Mouse (Mus musculus) kidney, adult 18-20 months (tissue): ENCODE results near the gene Mpv17l.
A peak's percentile ranks its signal among the peaks of the same experiment; 100 is the strongest.
"Not testable (repeated sequence)": the region's sequence is repeated elsewhere in the genome, so short reads cannot be mapped to it uniquely, and the experiment has no call there.

ENCODE experiments used
- DNase-seq: peaks from one replicate; pipeline ENCODE4 v3.0.0; 2021

Mpv17l gene

DNA sequence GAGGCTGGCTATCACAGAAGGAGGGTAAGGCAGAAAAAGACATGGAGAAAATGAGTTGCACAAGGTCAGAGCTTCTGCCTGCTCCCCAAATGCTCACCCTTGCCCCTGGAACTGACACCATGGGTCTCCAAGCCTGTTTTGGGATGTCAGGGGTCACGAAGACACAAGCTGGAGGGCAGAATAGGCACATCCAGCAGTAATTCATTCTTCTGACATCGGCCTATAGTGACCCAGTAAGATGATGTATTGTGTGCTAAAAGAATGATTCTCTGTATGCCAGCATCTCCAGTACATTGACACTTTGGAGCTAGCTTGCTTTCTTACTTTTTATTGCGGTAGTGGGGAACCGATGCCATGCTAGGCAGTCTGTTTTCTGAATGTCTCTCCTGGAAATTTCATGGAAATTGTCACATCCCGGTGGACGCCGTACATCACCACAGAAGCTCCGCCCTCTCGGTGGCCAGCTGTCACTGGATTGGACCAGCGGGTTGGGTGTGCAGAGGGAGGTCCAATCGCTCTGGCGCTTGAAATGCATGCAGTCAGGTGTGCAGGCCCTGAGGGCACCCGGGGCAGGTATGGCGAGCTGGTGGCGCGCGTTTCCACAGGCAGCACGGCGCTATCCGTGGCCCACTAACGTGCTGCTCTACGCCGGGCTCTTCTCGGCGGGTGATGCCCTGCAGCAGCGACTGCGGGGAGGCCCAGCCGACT lies 37.3 kb downstream of the Mpv17l start:
- peak; percentile 89 for DNase-seq

DNA sequence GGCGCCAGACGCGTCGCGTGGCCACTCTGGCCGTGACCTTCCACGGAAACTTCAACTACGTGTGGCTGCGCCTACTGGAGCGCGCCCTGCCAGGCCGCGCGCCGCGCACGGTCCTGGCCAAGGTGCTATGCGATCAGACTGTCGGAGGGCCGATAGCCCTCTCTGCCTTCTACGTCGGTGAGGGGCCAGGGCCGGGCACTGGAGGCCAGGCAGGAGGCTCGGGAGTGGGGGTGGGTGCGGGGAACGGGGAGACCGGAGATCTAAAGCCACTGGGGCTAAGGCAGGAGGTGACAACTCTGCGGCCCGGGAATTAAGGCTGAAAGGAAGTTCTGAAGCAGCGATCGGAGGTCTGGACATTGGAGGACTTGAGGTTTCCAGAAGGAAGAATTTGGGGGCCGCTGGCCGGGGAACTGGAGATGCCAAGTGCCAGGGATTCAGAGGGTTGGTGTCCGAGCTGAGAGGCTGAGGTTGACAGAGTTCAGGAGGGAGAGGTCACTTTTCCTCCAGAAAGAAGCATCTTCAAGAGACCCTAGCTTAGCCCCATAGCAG lies 38.0 kb downstream of the Mpv17l start:
- no peak for DNase-seq

DNA sequence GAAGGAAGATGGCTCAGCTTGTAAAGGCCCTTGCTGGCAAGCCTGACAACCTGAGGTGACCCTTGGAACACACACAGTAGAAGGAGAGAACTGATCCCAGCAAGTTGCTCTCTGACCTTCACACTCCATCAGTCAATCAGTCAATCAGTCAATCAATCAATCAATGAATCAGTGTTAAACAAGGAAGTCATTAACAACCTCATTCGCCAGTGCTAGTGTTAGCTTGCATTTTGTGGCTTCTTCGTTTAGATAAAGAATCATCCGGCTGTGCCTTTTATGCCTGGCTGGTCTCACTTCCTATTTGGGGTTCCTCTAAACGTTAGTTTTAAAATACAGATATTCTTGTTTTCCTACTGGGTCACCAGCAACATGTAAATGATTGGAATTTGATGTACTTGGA lies 41.2 kb downstream of the Mpv17l start:
- no peak for DNase-seq

DNA sequence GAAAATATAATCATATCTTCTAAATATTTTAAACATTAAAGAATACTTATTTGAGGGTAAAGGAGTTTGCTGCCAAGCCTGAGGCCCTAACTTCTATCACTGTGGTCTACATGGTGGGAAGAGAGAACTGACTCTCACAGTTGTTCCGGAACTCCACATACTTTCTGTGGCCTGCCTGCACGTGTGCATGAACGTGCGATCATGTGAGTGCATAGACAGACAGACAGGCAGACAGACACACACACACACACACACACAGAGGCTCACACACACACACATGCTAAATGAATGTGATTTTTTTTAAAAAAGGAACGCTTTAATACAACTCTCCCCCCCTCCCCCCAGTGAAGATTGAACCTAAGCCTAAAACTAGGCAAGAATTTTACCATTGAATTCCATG lies 41.8 kb downstream of the Mpv17l start:
- DNase-seq: no peak

DNA sequence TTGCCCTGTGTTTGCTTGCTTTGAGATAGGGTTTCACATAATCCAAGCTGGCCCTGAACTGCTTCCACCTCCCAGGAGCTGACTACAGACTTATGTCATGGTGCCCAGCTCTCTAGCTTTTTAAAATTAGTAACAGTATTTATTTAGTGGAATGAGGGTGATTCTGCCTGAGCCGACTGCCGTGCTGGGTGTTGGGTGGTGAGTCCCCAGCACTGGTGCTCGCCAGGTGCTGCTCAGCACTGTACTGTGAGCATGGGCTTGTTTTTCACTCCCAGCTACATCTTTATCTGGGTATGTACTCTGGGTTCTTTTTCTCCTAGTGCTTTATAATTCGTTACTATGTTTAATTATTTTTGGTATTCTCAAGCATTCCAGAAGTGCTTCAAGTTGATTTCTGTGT lies 42.2 kb downstream of the Mpv17l start:
- no peak for DNase-seq

DNA sequence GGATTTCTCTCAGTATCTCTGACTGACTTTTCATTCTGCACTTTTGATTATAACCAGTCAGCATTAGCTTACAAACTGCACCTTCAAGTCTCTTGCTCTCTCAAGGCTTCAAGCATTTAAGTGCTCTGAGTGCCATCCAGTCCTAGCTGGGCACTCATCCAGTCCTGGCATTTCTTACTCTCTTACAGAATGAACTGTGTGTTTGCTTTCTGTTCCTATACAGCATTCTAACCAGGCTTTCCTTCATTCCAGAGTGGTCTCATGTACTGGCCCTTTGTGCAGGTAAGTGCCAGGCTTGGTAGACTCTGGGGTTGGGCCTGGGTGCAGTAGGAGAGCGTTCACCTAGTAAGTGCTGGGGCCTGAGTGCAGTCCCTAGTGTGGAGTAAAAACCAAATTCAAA lies 43.3 kb downstream of the Mpv17l start:
- DNase-seq: no peak

DNA sequence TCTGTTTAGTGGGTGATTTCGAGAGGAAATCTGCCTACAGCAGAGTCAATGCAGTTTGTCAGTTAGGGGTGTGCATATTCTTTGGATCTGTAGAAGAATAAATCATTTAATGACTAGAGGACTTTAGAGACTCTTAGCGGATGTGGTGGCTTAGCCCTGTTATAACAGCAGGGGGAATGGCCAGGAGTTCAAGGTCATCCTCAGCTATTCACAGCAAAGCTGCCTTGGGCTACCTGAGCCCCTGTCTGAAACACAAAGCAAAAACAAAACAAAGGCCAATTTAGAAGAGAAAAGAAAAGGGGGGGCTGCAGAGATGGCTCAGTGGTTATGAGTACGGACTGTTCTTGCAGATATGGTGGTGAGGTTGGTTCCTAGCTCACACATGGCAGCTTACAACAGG lies 48.3 kb downstream of the Mpv17l start:
- DNase-seq: no peak

DNA sequence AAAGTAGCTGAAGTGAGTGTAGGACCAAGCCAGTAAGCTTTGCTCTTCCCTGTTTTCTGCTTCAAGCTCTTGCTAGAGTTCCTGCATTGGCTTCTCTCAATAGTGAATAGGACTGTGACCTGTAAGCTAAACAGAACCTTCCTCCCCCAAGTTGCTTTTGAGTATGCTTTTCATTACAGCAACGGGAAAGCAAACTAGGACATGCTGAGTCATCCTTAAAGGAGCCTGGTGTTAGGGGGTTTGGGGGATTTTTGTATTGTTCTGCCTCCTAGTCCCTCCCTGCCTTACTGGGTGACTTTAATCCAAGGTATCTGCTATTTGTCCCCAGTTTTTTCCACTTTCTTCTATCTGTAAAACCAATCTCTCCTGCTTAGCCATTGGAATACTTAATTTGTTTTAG lies 59.1 kb downstream of the Mpv17l start:
- no peak for DNase-seq

DNA sequence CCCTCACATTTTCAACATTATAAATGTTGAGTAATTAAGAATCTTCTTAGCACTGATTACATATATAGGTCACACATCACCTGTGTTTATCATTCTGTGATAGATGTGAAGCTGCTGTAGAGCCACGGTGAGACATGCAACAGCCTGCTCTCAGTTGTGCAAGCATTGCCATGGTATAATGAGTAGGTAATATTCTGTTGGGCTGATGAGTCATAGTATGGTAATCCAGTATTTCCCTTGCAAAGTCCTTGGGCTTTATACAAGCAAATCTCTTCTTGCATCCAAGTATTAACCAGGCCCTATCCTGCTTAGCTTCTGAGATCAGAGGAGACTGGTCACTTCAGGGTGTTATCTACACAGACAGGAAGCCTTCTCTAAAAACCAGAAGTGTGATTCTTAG lies 66.1 kb downstream of the Mpv17l start:
- DNase-seq: no peak

DNA sequence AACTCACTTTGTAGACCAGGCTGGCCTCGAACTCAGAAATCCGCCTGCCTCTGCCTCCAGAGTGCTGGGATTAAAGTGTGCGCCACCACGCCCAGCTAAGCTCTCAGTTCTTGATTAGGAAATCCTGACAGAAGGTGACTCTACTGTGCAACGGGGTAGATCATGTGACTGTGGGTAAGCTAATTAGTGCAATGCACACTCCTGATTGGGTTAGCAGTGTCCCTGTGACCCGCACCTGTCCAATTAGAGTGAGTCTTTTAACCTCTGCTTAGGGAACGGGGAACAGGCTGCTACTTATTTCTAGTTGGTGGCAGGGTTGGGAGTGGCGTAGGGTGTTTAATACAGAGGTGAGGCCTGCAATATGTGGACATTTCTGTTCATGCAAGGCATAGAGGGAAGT lies 69.1 kb downstream of the Mpv17l start:
- no peak for DNase-seq

DNA sequence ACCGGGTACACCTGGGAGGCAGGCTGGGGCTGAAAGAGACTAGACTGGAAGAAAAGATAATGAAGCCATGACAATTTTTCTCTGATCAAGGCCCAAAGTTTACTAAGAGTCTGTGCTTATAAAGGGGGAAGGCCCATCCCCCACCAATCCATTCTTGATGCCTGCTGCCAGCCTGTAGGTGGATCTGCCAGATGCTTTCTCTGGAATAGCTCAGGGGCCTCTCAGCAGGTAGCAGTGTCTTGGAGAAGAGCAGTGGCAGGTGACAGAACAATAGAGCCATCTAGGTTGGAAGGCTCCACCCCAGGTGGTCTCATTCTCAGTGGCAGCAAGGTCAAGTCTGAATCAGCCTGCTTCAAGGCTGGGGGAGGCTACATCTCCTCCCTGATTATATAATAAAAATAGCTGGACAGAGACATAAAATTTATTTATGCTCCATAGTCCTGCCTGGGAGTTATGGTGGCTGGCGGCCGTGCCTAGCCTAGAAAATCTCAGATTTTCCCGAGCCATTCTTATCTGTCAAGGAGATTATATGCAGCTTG lies 73.5 kb downstream of the Mpv17l start:
- DNase-seq: not testable (repeated sequence)

DNA sequence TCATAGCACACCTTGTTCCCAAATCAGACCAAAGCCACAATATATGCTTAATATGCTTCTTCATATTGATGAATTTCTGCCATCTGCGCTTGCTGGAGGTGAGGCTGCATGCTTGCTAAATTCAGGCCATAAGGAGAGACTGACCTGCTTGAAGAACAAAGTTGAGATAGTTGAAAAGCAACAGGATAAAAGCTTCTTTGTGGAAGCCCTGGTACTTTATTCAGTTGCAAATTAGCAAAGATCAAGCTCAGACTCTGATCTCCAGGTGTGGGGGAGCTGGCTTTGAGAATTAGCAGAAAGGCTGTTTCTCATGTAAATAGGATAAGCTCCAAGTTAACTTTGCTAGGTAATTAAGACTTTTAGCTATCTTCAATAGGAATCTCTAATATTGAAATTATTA lies 74.1 kb downstream of the Mpv17l start:
- not testable (repeated sequence) for DNase-seq

DNA sequence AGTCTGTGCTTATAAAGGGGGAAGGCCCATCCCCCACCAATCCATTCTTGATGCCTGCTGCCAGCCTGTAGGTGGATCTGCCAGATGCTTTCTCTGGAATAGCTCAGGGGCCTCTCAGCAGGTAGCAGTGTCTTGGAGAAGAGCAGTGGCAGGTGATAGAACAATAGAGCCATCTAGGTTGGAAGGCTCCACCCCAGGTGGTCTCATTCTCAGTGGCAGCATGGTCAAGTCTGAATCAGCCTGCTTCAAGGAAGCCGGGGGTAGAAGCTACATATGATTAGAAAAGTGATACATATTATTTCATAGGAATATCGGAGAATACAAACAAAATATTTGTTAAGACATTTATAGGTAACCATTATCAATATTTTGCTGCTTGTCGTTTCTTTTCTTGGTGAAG lies 78.8 kb downstream of the Mpv17l start:
- not testable (repeated sequence) for DNase-seq

DNA sequence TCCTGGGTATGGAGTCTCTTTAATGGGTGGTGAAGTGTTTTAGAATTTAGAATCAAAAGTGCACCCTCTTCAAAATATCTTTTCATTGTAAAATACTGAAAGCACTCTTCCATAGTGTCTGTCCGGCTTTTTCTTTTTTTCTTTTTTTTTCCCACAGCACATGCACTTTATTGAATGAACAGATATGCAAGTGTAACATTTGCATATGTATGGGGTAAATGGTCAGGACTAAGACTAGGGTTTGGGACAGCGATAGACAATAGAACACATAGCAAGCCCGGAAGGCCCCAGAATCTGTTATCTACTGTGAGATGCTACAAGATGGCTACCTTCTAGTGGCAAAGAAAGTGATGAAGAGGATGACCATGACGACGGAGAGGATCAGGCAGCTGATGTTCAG lies 80.2 kb downstream of the Mpv17l start:
- no peak for DNase-seq

DNA sequence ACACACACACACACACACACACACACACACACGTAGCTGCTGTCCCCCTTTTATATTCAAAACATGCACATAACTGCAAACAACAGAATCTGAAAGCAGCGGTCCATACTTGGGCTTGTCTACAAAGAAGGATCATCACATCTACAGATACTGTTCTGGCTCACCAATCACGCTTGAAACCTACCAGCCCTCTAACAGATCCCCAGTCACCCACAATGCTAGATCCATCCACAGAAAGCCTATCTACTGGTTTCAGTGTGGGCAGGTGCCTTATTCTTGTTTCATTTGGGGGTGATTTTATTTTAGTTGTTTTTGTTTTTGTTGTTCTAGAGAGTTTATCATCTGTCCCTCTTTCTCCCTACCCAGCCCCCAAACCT lies 83.2 kb downstream of the Mpv17l start:
- DNase-seq: no peak

DNA sequence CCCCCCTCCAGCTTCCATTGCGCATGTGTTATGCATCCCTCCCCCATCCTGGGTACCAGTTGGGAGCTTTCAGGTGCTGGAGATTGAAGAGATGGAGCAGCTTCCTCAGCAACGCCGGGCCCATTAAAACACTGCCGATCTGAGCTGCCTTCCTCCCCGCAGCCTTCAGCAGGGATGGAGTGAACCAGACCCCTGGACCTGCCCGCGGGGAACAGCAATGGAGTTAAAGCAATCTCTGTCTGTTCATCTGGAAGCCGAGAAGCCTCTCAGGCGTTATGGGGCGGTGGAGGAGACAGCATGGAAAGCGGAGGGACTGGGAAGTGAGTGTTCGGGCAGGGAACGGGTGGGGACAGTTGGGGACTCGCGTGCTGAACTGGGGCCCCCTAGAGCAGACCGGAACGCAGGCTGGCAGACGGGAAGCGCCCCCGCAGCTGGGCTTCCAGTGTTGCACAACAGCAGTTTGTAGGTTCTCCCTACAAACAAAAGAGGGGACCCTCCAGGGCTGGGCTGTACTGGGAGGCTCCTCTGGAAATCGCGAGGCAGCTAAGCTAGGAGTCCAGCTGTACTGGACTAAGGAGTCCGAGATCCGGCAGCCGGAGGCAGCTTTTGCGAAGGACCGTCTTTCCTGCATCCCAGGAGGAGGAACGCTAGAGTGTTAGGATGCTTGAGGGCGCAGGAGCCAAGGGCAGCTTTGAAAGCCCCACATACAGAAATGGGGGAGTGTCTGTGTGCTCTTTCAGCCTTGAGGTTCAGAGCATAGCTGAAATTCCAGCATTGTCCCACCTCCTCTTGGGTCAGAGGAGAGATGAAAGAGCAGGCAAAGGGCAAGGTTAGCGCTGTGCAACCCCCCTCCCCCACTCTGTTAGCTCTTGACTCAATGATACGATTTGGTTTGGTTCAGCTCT lies 83.9 kb downstream of the Mpv17l start, which contains the start of the genes 2900011O08Rik and Ifitm7:
TSS of gene 2900011O08Rik (plus strand) at position 31 of the 905 bp plus-strand sequence.
TSS of gene Ifitm7 (minus strand) at position 315 of the 905 bp plus-strand sequence.
- DNase-seq: no peak

DNA sequence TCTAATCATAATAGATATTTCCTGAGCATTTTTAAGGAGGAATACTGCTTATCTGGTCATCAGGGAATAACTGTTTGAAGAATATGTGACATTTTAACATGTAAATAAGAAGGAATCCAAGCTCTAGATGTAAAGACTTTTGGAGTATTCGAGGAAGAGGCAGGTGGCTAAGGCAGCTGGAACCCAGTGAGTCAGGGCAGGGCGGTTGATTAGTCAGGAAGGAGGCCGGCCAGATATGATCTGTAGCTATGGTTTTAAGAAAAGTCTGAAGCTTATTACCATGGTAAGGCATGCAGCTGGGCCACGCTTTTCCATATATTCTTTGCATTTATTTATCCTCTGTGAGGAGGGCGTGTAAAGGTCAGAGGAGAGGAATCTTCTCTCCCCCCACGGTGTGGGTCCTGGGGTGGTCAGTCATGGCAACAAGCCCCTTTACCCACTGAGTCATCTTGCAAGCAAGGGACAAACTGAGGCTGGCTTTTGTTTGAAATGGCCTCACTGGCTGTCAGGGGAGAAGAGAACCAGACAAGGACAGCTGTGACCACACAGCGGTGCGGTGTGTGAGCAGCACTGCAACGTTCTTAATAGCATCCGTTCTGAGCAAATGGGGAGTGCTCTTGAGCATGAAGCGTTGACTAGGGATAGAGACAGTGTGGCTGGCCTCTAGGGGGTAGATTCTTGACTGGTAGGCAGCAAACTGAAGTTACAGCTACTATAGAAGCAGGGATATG lies 89.7 kb downstream of the Mpv17l start:
- DNase-seq: no peak

DNA sequence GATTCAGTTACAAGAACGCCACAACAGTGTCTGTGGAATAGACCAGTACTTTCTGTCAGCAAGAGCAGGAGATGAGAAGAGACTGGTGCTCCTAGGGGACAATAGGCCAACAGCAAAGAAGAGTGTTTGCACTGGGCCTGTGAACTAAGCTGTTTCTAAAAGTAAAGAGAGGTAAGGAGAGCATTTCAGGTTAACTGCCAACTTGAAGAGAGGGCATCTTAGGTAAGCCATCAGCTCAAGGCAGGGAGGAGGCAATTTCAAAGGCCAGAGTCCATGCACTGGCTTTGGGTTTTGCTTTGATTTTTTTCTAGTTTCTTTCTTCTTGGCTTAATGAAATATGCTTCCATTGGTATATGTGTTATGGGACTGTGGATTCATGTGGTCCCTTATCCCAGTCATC lies 91.1 kb downstream of the Mpv17l start:
- DNase-seq: peak; percentile 25

DNA sequence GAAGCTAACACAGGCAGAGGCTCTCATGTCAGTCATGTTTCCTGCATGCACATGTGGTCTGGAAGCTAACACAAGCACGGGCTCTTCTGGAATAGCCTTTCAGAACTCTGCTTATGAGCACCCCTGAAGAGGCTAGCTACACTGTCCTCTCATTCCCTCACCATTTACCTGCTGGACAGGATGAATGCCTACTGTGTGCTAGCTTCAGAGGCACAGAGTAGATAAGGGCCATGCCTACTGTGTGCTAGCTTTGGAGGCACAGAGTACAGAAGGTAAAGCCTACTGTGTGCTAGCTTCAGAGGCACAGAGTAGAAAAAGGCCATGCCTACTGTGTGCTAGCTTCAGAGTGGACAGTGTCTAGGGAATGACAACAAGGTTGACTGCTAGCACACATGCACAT lies 91.5 kb downstream of the Mpv17l start:
- no peak for DNase-seq
